Mouse (Mus musculus) thymus, adult 2 months (tissue): ENCODE results near the gene Parp16. TPM values are rescaled to one million over a fixed set of nuclear protein-coding genes. Genes with fewer than 3 reads are reported as not detected.

Source experiments
- DNase-seq: peaks from one replicate; pipeline ENCODE4 v3.0.0; 2021
- H3K27ac ChIP-seq: fragments of 200-500 bp; 2 replicates; pipeline ENCODE4 v1.5.1; 2012; ENCODE audit warnings: low read length, control low read depth; ENCODE audit not compliant: control insufficient read depth, insufficient read depth
- H3K27me3 ChIP-seq: fragments of 200-500 bp; 2 replicates; pipeline ENCODE4 v1.6.1; 2012; ENCODE audit warnings: mild to moderate bottlenecking, low read length, moderate library complexity, mixed read lengths; ENCODE audit not compliant: control insufficient read depth, insufficient read depth
- H3K36me3 ChIP-seq: fragments of 200-500 bp; 2 replicates; pipeline ENCODE4 v1.6.1; 2012; ENCODE audit warnings: mild to moderate bottlenecking, low read length, moderate library complexity; ENCODE audit not compliant: control insufficient read depth, insufficient read depth
- H3K4me1 ChIP-seq: fragments of 200-500 bp; replicated peaks from 2 replicates; pipeline ENCODE4 v1.6.1; 2012; ENCODE audit warnings: low read length; ENCODE audit not compliant: control insufficient read depth, insufficient read depth
- H3K4me3 ChIP-seq: fragments of 200-500 bp; 2 replicates; pipeline ENCODE4 v1.5.1; 2012; ENCODE audit warnings: mild to moderate bottlenecking, low read length, control low read depth, moderate library complexity; ENCODE audit not compliant: control insufficient read depth, insufficient read depth
- CTCF ChIP-seq: fragments of 200-500 bp; IDR thresholded peaks from 2 replicates; pipeline ENCODE4 v1.5.1; 2012; ENCODE audit warnings: mild to moderate bottlenecking, control low read depth, low read length, moderate library complexity, borderline replicate concordance; ENCODE audit not compliant: control insufficient read depth, poor library complexity, insufficient read depth; ENCODE audit errors: extremely low read depth
- POLR2A ChIP-seq: fragments of 200-500 bp; IDR thresholded peaks from 2 replicates; pipeline ENCODE4 v1.6.1; 2012; ENCODE audit warnings: mild to moderate bottlenecking, low read length, control low read depth, moderate library complexity; ENCODE audit not compliant: control insufficient read depth, poor library complexity, insufficient read depth; ENCODE audit errors: extremely low read depth
- WGBS: fragments of 180-500 bp; shearing (Covaris S2); methylation state at CpG from one replicate; pipeline ENCODE4 v1.1.7; 2018; 5-methylcytosine and 5-hydroxymethylcytosine counted together
- polyA plus RNA-seq: library from polyadenylated mRNA; depleted of rRNA; stranded (reverse); fragments of >200 nt; gene quantifications from 2 replicates; pipeline ENCODE4 v1.2.3, GENCODE M21; 2012

The Parp16 gene
- polyA plus RNA-seq, 1 experiment = 9.3 TPM

DNA sequence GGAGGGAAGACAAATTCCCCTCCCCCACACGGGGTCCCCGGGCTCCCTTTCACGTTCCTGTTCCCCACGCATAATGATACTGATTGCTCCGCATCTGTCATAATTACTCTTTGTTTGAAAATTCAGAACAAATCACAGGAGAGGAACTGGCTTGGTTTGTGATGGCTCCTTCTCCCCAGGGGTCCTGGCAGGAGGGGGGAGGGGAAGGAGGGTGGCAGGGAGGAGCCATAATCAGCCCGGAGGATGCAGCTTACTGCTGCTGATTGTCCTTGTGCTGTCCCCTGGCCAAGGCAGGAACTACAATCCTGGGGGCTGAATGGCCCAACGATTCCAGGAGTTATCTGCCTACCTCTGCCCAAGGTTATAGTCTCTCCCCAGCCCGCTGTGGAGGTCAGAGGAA lies 38.5 kb upstream of the Parp16 start:
- Histone ChIP-seq H3K4me1 (no peaks in the 10 kb centered on the region), H3K27ac (no peak overlapping the region), H3K27me3 (peaks cover 6% of the 10 kb centered on the region; the same call in 1 of the 2 replicates), H3K4me3 (no peak overlapping the region), H3K36me3 (no peaks in the 10 kb centered on the region)
- no peak for TF ChIP-seq POLR2A
- no peak for TF ChIP-seq CTCF
- WGBS = 9% methylated on average over 8 of the region's 8 CpGs
- no peak for DNase-seq

- H3K27me3 ChIP-seq = peaks cover 12% of the 10 kb centered on the region
- H3K4me3 ChIP-seq = no peak overlapping the region
- WGBS = 68% methylated on average over 6 of the region's 6 CpGs
- H3K36me3 ChIP-seq = no peaks in the 10 kb centered on the region
- TF ChIP-seq CTCF (no peak), POLR2A (no peak)
- H3K4me1 ChIP-seq = no peaks in the 10 kb centered on the region
- DNase-seq = no peak
- no peak overlapping the region for H3K27ac ChIP-seq
Measured at GRCm38 (mm10) chr9:65157631-65158030, 37.5 kb upstream of the Parp16 start.

DNA sequence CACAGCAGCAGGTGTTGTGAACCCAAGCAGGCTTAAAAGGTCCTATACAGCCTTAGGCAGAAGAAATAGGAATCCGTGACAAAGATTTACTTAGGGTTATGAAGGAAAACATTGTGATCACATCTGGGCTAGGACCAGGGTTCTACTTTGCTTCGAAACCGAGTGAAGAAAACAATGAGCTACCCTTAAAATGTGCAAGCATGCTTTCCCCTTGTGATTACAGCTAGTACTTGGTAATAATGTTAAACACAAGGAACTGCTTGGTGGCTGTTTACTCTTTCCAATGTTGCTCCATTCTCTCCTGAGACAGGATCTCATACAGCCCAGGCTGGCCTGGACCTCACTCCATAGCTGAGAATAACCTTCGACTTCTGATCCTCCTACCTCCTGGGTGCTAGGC lies 34.0 kb upstream of the Parp16 start:
- Histone ChIP-seq H3K4me3 (no peak overlapping the region), H3K4me1 (no peaks in the 10 kb centered on the region; the same call in 1 of the 2 replicates), H3K36me3 (no peaks in the 10 kb centered on the region), H3K27ac (no peak overlapping the region), H3K27me3 (peaks cover 27% of the 10 kb centered on the region)
- 66% methylated on average over 4 of the region's 4 CpGs for whole genome bisulfite sequencing
- DNase-seq = no peak
- TF ChIP-seq CTCF (no peak), POLR2A (no peak)

DNA sequence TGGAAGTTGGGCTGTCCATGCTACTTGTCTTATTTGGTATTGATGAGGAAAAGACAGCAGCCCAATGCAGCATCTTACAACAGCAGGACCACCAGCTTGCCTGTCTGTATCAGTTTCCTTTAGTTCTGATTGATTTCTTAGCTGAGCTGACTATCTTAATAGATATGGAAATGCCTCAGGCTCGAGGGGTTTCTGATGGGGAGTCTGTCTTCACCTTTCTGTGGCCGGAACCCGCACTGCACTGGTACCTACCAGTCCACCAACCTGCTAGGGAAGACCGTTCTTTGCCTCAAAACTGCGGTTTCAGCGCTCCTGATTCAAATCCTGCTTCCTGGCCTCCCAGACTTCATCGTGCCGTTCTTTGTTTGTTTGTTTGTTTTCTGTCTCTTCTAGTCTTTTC lies 33.3 kb upstream of the Parp16 start:
- no peaks in the 10 kb centered on the region; the same call in 1 of the 2 replicates for H3K4me1 ChIP-seq
- no peak for DNase-seq
- no peak for TF ChIP-seq POLR2A
- TF ChIP-seq CTCF = no peak
- no peak overlapping the region for H3K4me3 ChIP-seq
- H3K27me3 ChIP-seq = peaks cover 27% of the 10 kb centered on the region
- H3K27ac ChIP-seq = no peak overlapping the region
- no peaks in the 10 kb centered on the region for H3K36me3 ChIP-seq
- WGBS = 33% methylated on average over 8 of the region's 8 CpGs

DNA sequence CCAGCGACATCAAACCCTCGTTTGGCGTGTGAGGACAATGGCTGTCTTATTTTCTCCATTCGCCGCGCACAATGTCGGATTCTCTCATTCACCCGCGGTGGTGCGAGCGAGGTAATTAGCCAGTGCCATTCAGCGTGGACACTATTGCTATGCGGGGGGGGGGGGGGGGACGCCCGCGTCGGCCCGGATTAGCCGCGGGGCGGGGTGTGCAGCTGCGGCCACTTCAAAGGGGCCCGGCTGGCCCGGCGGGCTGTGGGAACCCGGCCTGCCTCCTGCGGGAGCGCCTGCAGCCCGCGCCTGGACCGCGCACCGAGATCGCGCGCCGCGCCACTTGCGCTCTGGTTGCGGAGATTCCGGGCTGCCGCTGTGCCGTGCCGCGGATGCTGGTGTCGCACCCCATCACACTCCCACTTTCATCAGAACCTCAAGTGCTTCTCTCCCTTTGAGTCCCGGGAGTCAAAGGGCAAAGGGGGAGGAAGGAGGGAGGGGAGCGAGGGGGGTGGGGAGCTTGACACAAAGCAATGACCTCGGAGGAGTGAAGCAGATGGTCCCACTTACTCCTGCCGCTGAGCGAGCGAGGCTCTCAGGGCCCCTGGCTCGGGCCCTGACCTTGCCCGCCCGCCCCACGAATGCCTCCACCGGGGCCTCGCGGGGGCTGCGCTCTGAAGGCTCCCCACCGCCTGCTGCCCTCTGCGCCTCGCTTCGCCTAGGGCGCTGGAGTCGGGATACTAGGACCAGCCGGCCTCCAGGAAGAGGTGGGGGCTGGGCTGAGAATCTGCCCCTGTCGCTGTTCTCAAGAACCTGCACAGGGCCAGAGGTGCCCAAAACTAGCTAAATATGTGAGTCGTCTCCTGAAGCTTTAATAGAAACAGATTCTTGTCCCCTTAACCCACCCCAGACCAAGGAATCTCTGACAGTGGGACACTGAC lies 32.2 kb upstream of the Parp16 start:
- no peak for DNase-seq
- H3K4me1 ChIP-seq = no peaks in the 10 kb centered on the region; the same call in 1 of the 2 replicates
- TF ChIP-seq POLR2A (no peak), CTCF (no peak)
- WGBS = 5% methylated on average over 60 of the region's 69 CpGs
- no peak overlapping the region for H3K27ac ChIP-seq
- peaks cover 27% of the 10 kb centered on the region for H3K27me3 ChIP-seq
- H3K4me3 ChIP-seq = no peak overlapping the region
- no peaks in the 10 kb centered on the region for H3K36me3 ChIP-seq

DNA sequence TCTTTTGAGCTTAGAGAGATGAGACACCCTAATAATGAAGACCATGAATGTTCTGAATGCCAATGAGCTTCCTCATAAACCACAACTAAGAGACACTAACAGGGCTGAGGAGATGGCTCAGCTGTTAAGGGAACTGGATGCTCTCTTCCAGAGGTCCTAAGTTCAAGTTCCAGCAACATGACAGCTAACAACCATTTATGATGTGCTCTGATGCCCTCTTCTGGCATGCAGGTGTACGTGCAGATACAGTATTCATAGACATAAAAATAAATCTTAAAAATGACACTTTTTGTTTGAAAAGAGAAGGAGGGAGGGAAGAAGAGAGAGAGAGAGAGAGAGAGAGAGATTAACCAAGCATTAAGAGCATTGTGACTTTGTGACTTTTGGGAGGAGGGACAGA lies 30.3 kb upstream of the Parp16 start:
- no peak overlapping the region for H3K4me3 ChIP-seq
- no peak overlapping the region for H3K27ac ChIP-seq
- WGBS = 7% methylated on average over 1 of the region's 1 CpGs
- no peaks in the 10 kb centered on the region for H3K36me3 ChIP-seq
- no peak for DNase-seq
- TF ChIP-seq CTCF (no peak), POLR2A (no peak)
- H3K27me3 ChIP-seq = peaks cover 27% of the 10 kb centered on the region
- no peaks in the 10 kb centered on the region; the same call in 1 of the 2 replicates for H3K4me1 ChIP-seq

DNA sequence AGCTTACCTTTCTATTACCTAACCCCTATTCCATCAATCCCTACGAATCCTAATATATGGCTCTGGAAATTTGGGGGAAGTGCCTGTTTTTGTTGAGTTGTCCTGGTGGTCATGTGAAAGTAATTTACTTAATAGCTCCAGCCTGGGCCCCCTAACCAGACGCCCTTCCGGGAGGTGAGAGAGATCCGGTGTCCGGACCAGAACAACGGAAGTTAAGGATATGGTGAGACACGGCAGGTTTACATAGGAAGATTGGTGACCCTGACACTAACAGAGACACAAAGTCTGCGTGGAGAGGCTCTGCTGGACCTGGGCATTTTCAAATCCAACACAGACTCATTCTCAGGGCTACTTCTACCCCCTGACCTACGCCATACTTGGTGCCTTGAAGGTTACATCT lies 28.8 kb upstream of the Parp16 start:
- WGBS = 67% methylated on average over 9 of the region's 9 CpGs
- no peaks in the 10 kb centered on the region for H3K36me3 ChIP-seq
- TF ChIP-seq POLR2A (no peak), CTCF (no peak)
- peaks cover 23% of the 10 kb centered on the region for H3K27me3 ChIP-seq
- no peak for DNase-seq
- no peak overlapping the region for H3K4me3 ChIP-seq
- H3K4me1 ChIP-seq = no peaks in the 10 kb centered on the region; the same call in 1 of the 2 replicates
- H3K27ac ChIP-seq = no peak overlapping the region
